Mouse (Mus musculus): ENCODE measurements at regions not wholly inside any gene's neighbourhood (a gene's known extent, or its start where the extent isn't known, plus 50 kb on each side); places are given as distances from the start of the nearest gene placed in this dataset.

DNA sequence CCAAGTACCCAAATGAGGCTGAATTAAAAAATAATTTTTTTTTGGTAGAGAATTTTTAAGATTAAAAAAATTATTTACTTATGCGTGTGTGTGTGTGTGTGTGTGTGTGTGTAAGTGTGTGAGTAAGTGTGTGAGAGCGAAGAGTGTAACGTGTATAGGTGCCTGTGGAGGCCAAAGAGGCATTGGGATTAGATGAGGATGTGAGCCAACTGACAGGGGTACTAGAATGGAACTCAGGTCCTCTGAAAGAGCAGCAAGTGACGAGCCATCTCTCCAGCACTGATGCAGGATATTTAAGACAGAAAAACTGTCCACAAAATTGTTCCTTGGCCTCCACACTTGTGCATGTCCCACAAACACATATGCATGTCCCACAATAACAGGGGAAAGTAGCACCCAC lies 121.0 kb downstream of the Qrsl1 start:
- intact Hi-C loops (cut with DNase I), result no loop called here

DNA sequence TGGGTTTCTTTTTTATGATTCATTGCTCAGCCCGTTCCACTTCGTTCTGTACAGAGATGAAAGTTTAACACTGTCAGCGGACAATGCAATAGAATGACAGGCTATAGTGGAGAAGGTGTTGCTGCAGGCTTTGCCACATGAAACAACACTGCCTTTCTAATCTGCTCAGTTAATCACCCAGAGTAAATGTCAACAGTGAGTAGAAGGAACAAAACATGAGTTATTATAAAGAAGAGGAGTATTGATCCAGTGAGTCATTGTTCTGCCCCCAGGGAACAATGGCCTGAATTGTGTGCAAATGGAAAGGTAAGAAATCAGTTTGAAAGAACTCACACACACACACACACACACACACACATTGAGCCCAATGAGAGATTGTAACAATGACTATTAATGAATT lies 118.2 kb downstream of the Qrsl1 start:
- intact Hi-C loops (cut with DNase I), result no loop called here

DNA sequence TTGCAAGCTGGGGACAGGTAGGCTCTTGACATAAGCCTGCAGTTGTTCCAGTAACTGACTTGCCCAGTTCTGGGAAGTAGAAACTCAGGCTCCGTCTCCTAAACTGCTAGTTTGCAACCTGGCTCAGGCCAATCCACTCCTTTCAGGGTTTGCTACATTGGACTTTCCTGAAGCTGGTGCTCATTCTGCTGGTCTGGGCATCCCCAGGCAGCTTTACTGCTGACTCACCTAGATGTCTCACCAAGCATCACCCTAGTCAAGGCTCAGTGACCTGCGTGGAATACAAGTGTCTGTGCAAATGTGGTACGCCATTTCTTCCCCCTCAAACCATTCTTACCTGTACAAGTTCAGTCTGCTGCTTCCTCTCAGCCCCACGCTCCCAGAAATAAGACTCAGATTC lies 110.8 kb downstream of the Qrsl1 start:
- intact Hi-C loops (cut with DNase I), result no loop called here

DNA sequence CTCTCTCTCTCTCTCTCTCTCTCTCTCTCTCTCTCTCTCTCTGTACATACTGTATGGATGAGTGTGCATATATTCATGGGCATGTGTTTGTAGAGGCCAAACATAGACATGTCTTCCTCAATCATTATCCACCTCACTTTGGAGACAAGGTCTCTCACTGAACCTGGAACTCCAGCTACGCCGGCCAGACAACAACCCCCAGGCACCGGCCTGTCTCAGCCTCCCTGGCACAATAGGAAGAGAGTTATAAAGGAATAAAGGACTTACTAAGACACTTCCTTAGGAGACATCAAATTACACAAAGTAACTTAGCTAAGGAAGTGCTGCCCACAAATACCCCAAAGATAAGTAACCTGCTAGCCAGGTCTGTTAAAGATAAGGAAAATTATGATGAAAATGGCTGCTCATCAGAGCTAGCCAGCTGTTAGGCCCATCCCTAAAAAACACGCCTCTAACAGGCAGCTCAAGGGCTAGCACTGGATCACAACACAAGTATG lies 110.0 kb downstream of the Qrsl1 start:
- intact Hi-C loops (cut with DNase I), result no loop called here

DNA sequence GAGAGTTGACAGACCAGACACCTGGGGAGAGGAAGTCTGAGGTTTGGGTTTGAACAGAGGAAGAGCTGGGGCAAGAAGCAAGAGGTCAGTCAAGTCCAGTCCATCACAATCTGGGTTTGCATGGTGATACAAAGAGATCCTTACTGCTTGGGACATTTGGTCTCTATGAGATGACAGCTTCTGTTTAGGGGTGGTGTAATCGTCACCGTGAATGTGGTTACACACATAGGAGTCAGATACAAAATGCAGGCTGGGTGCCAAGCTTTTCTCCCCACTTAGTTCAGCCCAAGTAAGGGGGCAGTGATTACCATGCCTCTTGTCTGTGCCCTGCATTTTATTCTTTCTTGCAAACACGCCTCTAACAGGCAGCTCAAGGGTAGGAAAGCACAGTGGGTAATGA lies 108.9 kb downstream of the Qrsl1 start:
- intact Hi-C loops (cut with DNase I), result no loop called here

DNA sequence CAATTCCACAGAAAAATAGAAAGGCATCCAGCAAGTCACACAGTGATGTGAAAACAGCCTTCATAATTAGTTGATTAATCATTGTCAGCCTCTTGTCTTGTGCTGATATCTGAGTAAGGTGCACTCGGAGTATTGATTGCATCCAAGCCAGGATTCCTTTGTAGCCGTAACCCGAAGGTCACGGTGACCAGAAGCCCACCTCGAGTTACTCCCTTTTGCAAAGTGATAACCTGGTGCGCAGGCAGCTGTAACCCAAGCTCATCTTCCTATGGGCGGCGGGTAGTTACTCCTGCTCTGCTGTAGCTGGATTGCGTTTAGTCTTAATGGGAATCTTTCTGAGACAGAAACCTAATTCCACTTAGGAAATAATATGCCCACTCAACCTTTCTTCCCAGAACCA lies 107.0 kb downstream of the Qrsl1 start:
- intact Hi-C loops (cut with DNase I), result no loop called here

DNA sequence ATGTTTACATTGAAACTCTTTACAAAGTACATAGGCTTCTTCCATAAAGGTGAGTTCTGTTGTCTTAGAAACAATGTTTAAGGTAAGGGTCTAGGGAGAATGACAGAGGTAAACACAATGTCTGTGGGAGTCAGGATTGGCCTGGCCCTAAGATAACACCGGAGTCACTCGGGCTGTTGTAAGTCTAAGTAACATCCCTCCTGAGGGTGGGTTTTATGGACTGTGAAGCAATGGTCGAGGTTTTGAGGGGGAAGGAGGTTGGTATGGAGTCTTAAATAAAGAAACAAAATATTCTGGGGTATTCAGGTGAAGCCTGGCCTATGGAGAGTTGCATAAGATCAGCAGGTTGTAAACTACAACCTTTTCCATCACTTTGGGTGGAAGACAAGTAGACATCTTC lies 101.5 kb downstream of the Qrsl1 start:
- intact Hi-C loops (cut with DNase I), result no loop called here

DNA sequence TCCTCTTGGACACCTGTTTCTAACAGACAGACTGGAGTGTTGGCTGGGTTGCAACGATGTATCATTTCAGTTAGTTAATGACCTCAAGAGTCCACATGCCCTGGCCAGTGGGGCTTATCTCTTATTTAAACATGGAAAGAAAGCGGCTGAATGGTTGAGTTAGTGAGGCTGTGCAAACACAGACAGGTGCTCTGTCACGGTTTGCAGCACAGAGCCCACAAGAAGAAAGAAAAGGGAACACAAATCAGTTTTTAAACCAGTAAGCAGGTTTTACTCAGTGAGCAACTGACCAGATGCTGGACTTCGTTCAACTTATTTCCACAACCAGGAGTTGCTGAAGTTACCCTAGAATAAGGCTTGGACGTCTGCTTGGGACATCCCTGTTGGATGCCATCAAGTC lies 86.3 kb downstream of the Qrsl1 start:
- intact Hi-C loops (cut with DNase I), result no loop called here

DNA sequence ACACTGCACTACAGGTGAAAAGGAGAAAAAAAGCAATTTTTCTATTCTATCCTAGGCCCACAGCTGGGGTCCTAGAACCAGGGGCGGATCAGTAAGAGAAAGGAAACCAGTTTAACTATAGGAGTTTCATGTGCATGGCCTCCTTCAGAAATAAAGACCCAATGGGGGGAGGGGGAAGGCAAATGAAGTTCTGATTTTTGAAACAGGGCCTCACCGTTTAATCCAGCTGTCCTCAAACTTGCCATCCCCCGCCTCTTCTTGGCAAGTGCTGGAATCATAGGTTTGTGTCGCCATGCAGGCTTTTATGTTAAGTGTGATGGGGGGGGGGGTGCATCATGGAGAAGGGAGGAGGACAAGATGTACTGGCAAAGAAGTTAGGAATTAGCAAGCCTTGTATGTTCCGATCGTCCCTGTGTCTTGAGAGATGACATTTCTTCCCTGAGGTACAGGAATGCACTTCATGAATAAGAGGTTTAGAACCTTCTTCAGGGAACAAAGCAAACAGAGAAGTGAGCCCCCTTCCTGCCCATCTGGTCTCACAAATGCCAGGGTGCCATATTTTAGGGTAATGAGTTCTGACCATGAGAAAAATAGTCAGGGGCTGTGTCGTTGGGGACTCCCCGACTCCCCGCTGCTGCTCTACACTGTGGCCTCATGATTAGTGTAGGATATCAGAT lies 83.9 kb downstream of the Qrsl1 start:
- intact Hi-C loops (cut with DNase I), result no loop called here

DNA sequence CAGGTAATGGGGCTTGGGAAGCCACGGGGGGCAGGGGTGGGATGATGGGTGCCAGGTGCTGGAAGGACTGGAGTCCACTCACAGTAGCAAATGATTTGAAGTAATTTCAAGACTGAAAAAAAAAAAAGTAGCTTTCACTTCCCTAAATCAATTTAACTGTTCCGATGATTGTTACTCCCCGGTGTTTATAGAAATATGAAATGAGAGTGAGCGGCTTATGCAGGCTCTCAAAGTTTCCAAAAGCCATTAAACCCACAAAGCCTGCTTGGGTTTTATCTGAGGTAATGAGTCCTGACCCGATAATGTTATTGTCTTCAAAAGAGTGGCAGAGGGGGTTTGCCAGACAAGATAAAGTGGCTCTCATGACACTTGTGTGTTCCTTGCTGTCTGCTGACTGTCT lies 82.9 kb downstream of the Qrsl1 start:
- intact Hi-C loops (cut with DNase I), result no loop called here

DNA sequence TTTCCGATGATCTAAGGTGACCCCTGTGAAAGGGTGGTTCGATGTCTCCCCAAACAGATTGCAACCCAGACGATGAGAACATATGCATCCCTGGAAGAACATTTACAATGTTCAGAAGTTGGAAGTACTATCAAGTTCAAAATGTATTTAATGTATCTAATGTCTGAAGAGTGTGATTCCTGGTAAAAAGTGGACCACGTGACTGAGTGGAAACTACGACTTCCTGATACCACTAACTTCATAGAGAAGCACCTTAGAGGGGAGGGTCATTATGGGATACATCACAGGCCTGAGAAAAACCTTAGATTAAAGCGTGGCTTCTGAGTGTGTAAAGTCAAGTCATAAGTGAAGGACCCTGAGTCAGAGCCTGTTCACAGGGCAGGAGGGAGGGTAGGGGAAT lies 82.1 kb downstream of the Qrsl1 start:
- intact Hi-C loops (cut with DNase I), result no loop called here

DNA sequence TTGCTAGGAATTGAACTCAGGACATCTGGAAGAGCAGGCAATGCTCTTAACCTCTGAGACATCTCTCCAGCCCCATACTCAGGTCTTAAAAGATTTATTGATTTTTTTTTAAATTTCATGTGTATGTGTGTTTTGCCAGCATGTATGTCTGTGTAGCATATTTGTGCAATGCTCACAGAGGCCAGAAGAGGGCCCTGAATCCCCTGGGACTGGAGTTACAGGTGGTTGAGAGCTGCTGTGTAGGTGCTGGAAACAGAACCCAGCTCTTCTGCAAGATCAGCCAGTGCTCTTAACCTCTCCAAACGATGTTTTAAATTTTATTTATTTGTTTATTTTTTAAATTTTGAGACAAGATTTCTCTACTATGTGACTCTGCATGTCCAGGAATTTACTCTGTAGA lies 78.9 kb downstream of the Qrsl1 start:
- intact Hi-C loops (cut with DNase I), result no loop called here

DNA sequence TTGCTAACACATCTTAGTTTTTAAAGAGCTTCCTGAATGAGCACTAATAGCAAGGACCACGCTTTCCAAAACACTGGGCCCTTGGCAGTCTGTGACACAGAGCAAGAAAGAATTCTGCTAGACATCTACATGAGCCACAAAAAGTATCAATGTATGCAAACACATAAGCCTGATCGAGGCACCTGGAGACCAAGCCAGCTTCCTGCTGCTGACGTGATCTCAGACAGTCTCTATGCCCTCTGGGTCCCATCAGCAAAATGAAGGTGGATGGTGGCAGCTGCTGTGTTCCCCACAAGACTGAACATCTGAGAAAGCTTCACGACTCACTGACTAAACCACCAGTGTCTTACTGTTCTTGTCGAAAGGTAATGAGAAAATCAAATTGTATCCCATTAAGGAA lies 77.5 kb downstream of the Qrsl1 start:
- intact Hi-C loops (cut with DNase I), result no loop called here
